Mouse (Mus musculus): ENCODE results near the gene Hist1h2af. TPM values are rescaled to one million over a fixed set of nuclear protein-coding genes. Genes with fewer than 3 reads are reported as not detected.
"Not testable (repeated sequence)": the region's sequence is repeated elsewhere in the genome, so short reads cannot be mapped to it uniquely, and the experiment has no call there.

Hist1h2af gene
- polyA plus RNA-seq, 1 experiment from 2014 or later: 8.4 TPM

DNA sequence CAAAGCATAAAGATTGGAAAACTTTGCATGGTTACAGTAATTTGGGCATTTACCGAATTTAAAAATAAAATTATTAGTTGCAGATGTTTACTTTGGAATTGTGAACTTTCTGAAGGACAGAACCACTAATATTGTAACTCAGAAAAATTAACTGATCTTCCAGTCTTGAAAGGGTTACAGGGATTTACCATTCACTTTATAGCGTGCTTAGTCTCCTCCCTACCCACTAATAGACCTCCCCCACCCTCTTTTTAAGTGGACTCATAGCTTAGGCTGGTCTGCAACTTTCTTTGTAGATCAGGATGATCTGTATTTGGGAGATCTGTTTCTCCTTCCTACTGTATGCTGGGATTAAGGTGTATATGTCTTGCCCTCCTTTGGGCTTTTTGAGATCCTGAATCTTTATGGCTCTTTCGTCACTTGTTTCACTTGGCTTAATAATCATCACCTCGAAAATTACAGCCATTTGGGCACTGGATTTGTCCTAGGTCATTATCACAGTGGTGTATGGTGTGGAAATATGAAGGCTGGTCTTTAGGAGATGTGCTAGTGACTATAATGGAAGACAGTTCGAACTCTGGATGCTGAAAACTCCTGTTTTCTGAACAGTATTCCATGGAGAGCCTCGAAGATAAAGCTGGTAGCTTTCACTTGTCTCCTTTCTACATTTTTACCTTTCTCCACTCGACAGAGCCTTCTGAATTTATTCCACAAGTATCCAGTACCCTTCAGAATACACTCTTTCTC lies 2.5 kb downstream of the Hist1h2af start:
- H3K4me3 ChIP-seq (ENCODE audit: low read depth, low read length): peak overlapping the region; percentile 43
- H3K4me2 ChIP-seq (replicated peaks; ENCODE audit: low read depth, low read length): peak overlapping the region; percentile 67
- no peak for ATAC-seq (ENCODE audit: low FRiP score)
- H3K27me3 ChIP-seq (ENCODE audit: control insufficient read depth, insufficient read depth, low read length): no peaks in the 10 kb centered on the region
- H3K9ac ChIP-seq (ENCODE audit: low read depth, low read length): peak overlapping the region; percentile 31
- peak overlapping the region; percentile 82 for H3K27ac ChIP-seq (ENCODE audit: low read depth, low read length)
- no peaks in the 10 kb centered on the region for H3K9me3 ChIP-seq (ENCODE audit: control insufficient read depth, low read length)
- peak; percentile 40 for DNase-seq (ENCODE audit: low spot score)
- peaks cover 8% of the 10 kb centered on the region; the same call in 1 of the 2 replicates for H3K4me1 ChIP-seq (replicated peaks; ENCODE audit: control insufficient read depth, insufficient read depth, low read length)
- H3K36me3 ChIP-seq (ENCODE audit: control insufficient read depth, insufficient read depth, low read length): no peaks in the 10 kb centered on the region
- WGBS: 25% methylated on average over 7 of the region's 7 CpGs

DNA sequence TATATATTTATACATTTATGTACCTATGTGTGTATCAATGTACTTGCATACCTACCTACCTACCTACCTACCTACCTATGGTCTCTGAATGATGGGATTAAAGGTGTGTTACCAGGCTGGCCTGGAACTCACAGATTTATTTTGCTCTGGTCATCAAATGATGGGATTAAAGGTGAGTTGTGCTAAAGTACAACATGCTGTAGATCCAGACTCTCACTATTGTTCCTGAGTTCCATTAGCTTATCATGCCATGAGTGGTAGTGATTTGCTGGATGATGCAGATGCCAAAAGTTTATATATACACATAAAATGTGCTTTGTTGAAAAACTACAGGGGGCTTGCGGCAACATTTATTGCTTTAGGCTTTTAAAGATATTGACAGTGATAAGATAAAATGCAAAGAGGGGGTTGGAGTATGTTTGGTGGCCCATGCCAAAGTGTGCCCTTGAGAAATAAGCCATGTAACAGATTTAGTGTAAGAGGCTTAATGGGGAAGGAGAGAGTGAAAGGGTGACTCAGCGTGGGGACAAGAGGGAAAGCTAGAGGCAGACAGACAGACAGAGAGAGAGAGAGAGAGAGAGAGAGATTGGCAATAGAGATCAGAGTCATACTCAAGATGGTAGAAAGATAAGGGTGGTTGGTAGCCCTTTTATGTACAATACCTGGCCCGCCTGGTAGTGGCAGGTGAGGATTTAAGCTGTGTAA lies 3.5 kb downstream of the Hist1h2af start:
- H3K9ac ChIP-seq (ENCODE audit: low read depth, low read length): no peak overlapping the region
- WGBS: 87% methylated on average over 3 of the region's 3 CpGs
- H3K27ac ChIP-seq (ENCODE audit: low read depth, low read length): no peak overlapping the region
- H3K27me3 ChIP-seq (ENCODE audit: control insufficient read depth, insufficient read depth, low read length): no peaks in the 10 kb centered on the region
- DNase-seq (ENCODE audit: low spot score) (no peak), ATAC-seq (ENCODE audit: low FRiP score) (no peak)
- H3K36me3 ChIP-seq (ENCODE audit: control insufficient read depth, insufficient read depth, low read length): no peaks in the 10 kb centered on the region
- H3K4me2 ChIP-seq (replicated peaks; ENCODE audit: low read depth, low read length): peak overlapping the region; percentile 67; the same call in 1 of the 2 replicates
- H3K4me3 ChIP-seq (ENCODE audit: low read depth, low read length): peak overlapping the region; percentile 43; the same call in 1 of the 2 replicates
- H3K4me1 ChIP-seq (replicated peaks; ENCODE audit: control insufficient read depth, insufficient read depth, low read length): peaks cover 8% of the 10 kb centered on the region; the same call in 1 of the 2 replicates
- no peaks in the 10 kb centered on the region for H3K9me3 ChIP-seq (ENCODE audit: control insufficient read depth, low read length)

DNA sequence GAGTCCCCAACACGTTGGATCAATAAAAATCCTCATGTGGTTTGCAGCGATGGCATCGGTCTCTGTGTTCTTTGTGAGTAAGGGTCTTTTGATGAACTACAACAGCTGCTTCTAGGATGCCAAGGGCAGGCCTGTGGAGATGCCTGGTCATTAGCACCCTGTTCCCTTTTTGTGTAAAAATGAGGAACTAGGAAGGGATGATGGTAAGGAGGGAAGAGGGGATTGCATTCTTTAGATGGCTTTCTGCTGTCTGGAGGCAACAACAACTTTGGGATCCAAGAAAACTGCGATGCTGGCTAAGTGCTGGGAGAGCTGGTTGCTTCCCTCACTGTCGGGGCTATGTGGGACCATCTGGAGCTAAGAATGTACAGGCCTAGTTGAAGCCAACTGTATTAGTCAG lies 4.5 kb downstream of the Hist1h2af start:
- H3K36me3 ChIP-seq (ENCODE audit: control insufficient read depth, insufficient read depth, low read length): no peaks in the 10 kb centered on the region
- WGBS: 72% methylated on average over 5 of the region's 5 CpGs
- ATAC-seq (ENCODE audit: low FRiP score) (no peak), DNase-seq (ENCODE audit: low spot score) (no peak)
- no peaks in the 10 kb centered on the region for H3K27me3 ChIP-seq (ENCODE audit: control insufficient read depth, insufficient read depth, low read length)
- H3K9ac ChIP-seq (ENCODE audit: low read depth, low read length): no peak overlapping the region
- H3K4me2 ChIP-seq (replicated peaks; ENCODE audit: low read depth, low read length): no peak overlapping the region
- H3K4me3 ChIP-seq (ENCODE audit: low read depth, low read length): no peak overlapping the region
- H3K4me1 ChIP-seq (replicated peaks; ENCODE audit: control insufficient read depth, insufficient read depth, low read length): 0 out of 2 replicates have a peak, but pooled peaks cover 4% of the 10 kb centered on the region
- H3K27ac ChIP-seq (ENCODE audit: low read depth, low read length): no peak overlapping the region
- no peaks in the 10 kb centered on the region for H3K9me3 ChIP-seq (ENCODE audit: control insufficient read depth, low read length)

DNA sequence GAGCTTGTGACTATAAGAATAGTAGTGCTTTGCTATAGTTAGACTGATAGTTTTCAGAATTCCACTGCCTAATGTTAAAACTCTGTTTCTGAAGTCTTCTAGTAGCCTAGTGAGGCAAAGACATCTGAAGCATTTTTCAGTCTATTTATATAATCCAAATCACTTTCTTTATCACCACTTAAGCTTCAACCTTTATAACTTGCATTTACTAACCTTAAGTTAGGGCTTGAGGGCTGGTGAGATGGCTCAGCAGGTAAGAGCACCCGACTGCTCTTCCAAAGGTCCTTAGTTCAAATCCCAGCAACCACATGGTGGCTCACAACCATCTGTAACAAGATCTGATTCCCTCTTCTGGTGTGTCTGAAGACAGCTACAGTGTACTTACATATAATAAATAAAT lies 6.1 kb downstream of the Hist1h2af start:
- WGBS: 76% methylated on average over 1 of the region's 1 CpGs
- not testable (repeated sequence) for H3K4me1 ChIP-seq (replicated peaks; ENCODE audit: control insufficient read depth, insufficient read depth, low read length)

DNA sequence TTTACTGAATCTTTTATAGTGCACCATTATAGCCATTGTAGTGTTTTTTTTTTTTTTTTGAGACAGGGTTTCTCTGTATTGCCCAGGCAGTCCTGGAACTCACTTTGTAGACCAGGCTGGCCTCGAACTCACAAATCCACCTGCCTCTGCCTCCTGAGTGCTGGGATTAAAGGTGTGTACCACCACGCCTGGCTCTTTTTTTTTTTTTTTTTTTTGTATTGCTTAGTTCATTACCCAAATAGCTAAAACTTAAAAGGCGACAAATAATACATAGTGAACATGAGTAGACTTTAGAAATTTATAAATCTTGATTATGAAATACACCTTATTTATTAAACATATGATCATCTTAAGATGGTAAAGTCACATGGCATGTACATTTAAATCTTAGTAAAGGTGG lies 7.8 kb downstream of the Hist1h2af start:
- Histone ChIP-seq H3K4me1 (replicated peaks; ENCODE audit: control insufficient read depth, insufficient read depth, low read length) (0 out of 2 replicates have a peak, but pooled peaks cover 2% of the 10 kb centered on the region), H3K27me3 (ENCODE audit: control insufficient read depth, insufficient read depth, low read length) (no peaks in the 10 kb centered on the region), H3K9ac (ENCODE audit: low read depth, low read length) (no peak overlapping the region), H3K4me3 (ENCODE audit: low read depth, low read length) (no peak overlapping the region), H3K4me2 (replicated peaks; ENCODE audit: low read depth, low read length) (no peak overlapping the region), H3K27ac (ENCODE audit: low read depth, low read length) (no peak overlapping the region), H3K36me3 (ENCODE audit: control insufficient read depth, insufficient read depth, low read length) (no peaks in the 10 kb centered on the region), H3K9me3 (ENCODE audit: control insufficient read depth, low read length) (no peaks in the 10 kb centered on the region)
- no peak for DNase-seq (ENCODE audit: low spot score)
- no peak for ATAC-seq (ENCODE audit: low FRiP score)
- 95% methylated on average over 3 of the region's 3 CpGs for WGBS

More for the DNA sequence above, 6.1 kb downstream of the Hist1h2af start:
- not testable (repeated sequence) for ATAC-seq (ENCODE audit: low FRiP score); H3K27ac ChIP-seq (ENCODE audit: low read depth, low read length); DNase-seq (ENCODE audit: low spot score); H3K9ac ChIP-seq (ENCODE audit: low read depth, low read length); H3K4me3 ChIP-seq (ENCODE audit: low read depth, low read length); H3K4me2 ChIP-seq (replicated peaks; ENCODE audit: low read depth, low read length); H3K36me3 ChIP-seq (ENCODE audit: control insufficient read depth, insufficient read depth, low read length); H3K9me3 ChIP-seq (ENCODE audit: control insufficient read depth, low read length); H3K27me3 ChIP-seq (ENCODE audit: control insufficient read depth, insufficient read depth, low read length)

DNA sequence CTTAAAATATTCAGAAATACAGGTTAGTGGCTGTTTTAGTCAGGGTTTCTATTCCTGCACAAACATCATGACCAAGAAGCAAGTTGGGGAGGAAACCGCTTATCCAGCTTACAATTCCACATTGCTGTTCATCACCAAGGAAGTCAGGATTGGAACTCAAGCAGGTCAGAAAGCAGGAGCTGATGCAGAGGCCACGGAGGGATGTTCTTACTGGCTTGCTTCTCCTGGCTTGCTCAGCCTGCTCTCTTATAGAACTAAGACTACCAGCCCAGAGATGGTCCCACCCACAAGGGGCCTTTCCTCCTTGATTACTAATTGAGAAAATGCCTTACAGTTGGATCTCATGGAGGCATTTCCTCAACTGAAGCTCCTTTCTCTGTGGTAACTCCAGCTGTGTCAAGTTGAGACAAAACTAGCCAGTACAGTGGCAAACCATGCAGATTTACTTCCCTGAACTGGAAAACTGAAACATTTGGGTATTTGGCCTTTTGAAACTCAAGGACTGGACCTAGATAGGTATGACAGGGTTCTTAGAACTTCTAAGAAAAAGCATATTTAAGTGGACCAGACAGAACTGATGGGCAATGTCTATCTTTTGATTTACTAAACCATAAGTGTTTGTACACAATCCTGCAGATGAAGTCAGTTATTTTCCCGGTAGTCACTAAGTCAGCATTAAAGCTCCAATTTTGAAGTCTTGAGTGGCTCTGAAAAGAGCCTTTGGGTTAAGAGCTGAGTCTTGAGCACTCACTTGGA lies 8.7 kb downstream of the Hist1h2af start:
- 9% methylated on average over 3 of the region's 3 CpGs for WGBS
- not testable (repeated sequence) for ATAC-seq (ENCODE audit: low FRiP score); H3K27me3 ChIP-seq (ENCODE audit: control insufficient read depth, insufficient read depth, low read length); H3K4me1 ChIP-seq (replicated peaks; ENCODE audit: control insufficient read depth, insufficient read depth, low read length); H3K9me3 ChIP-seq (ENCODE audit: control insufficient read depth, low read length); H3K36me3 ChIP-seq (ENCODE audit: control insufficient read depth, insufficient read depth, low read length)
- peak overlapping the region; percentile 64 for H3K9ac ChIP-seq (ENCODE audit: low read depth, low read length)
- H3K27ac ChIP-seq (ENCODE audit: low read depth, low read length): peak overlapping the region; percentile 74
- H3K4me3 ChIP-seq (ENCODE audit: low read depth, low read length): peak overlapping the region; percentile 40
- H3K4me2 ChIP-seq (replicated peaks; ENCODE audit: low read depth, low read length): peak overlapping the region; percentile 57
- DNase-seq (ENCODE audit: low spot score): peak; percentile 39

DNA sequence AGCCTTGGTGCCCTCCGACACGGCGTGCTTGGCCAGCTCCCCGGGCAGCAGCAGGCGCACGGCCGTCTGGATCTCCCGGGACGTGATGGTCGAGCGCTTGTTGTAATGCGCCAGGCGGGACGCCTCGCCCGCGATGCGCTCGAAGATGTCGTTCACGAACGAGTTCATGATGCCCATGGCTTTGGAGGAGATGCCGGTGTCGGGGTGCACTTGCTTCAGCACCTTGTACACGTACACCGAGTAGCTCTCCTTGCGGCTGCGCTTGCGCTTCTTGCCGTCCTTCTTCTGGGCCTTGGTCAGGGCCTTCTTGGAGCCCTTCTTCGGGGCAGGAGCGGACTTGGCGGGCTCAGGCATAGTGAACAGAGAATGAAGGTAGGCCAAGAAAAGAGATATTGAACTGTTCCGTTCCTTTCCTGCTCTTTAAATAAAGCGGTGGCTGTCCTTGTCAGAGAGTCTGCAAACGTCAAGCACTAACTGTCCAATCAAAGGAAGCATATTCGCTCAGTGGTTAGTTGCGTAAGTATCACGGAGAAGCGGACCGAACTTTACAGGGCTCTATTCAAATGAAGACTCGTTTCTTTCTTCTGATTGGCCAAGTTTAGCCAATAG lies 9.4 kb downstream of the Hist1h2af start, which contains the start of gene Hist1h2bh:
TSS of gene Hist1h2bh (minus strand) at position 394 of the 609 bp plus-strand sequence.
- not testable (repeated sequence) for H3K4me1 ChIP-seq (replicated peaks; ENCODE audit: control insufficient read depth, insufficient read depth, low read length); H3K9me3 ChIP-seq (ENCODE audit: control insufficient read depth, low read length); H3K27me3 ChIP-seq (ENCODE audit: control insufficient read depth, insufficient read depth, low read length); H3K36me3 ChIP-seq (ENCODE audit: control insufficient read depth, insufficient read depth, low read length)
- peak; percentile 93 for ATAC-seq (ENCODE audit: low FRiP score)
- peak within 1 kb of the TSS; percentile 64 for H3K9ac ChIP-seq (ENCODE audit: low read depth, low read length)
- DNase-seq (ENCODE audit: low spot score): peak; percentile 77
- peak within 1 kb of the TSS; percentile 40 for H3K4me3 ChIP-seq (ENCODE audit: low read depth, low read length)
- H3K4me2 ChIP-seq (replicated peaks; ENCODE audit: low read depth, low read length): peak within 1 kb of the TSS; percentile 67
- peak within 1 kb of the TSS; percentile 86 for H3K27ac ChIP-seq (ENCODE audit: low read depth, low read length)
- under 1% methylated on average over 24 of the region's 42 CpGs for WGBS

Measured in hindbrain, embryonic 11.5 days (tissue).